Mouse (Mus musculus): ENCODE data around the gene Fbxw20. TPM values are rescaled to one million over a fixed set of nuclear protein-coding genes. Genes with fewer than 3 reads are reported as not detected.
"Not testable (repeated sequence)": the region's sequence is repeated elsewhere in the genome, so short reads cannot be mapped to it uniquely, and the experiment has no call there.

Gene Fbxw20
- not detected in 2 replicates for polyA plus RNA-seq (2015; fragmentation: Nextera tagmentation; extraction: Ambion mirVana)

DNA sequence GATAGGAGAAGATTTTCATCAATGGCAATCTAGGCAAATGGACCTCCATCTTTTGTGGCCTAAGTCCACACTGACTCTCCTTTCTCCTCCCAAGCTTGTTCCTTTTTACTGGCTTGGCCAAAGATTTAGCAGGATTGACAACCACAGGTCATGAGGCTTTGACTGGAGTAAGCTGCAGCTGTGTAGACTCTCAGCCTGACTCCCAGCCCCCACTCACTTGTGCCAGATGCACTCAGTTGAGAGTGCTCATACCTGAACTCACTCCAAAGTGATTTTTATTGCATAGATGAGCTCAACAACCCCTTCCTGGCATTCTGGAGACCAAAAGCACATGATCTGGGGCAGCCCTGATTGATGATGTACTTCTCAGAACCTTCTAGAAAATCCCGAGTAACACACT is at the start of gene Fbxw20:
Gene Fbxw20, minus strand, starts transcription at position 101 of the 400 bp plus-strand sequence.
- Histone ChIP-seq H3K9ac (replicated peaks) (no peak within 1 kb of the TSS), H3K27ac (ENCODE audit: low read depth) (no peak within 1 kb of the TSS), H3K9me3 (ENCODE audit: low read length) (no peaks in the 10 kb centered on the region), H3K4me2 (ENCODE audit: low read depth, low read length) (no peak within 1 kb of the TSS), H3K4me1 (ENCODE audit: insufficient read depth) (no peaks in the 10 kb centered on the region), H3K36me3 (replicated peaks; ENCODE audit: insufficient read depth, low read length) (no peaks in the 10 kb centered on the region), H3K4me3 (ENCODE audit: low read depth, low read length) (no peak within 1 kb of the TSS), H3K27me3 (ENCODE audit: insufficient read depth, low read length) (no peaks in the 10 kb centered on the region)
- ATAC-seq (no peak), DNase-seq (no peak)
- no peak for TF ChIP-seq EP300 (IDR thresholded peaks at IDR 0.05; ENCODE audit: low read depth)
- 82% methylated on average over 1 of the region's 1 CpGs for WGBS (ENCODE audit: insufficient replicate concordance)

DNA sequence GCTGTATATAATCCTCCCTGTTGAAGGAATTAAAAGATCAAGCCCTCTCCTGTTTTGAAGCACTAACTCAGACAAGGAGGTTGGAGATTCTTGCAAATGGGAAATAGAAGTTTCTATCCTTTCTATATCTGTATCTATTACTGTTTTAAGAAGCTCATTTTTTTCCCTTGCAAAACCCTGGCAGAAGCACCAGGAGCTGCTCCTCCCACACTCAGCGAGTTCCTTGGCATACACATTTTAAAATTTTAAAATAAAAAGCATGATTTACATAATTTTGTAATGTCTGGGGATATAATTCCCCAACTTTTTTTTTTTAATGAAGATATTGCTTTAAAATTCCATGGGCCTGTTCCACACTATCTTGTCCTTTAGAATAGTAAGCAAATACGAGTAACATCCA is 28.5 kb upstream of the Fbxw20 start:
- ATAC-seq = no peak
- Histone ChIP-seq H3K9ac (replicated peaks) (no peak overlapping the region), H3K9me3 (ENCODE audit: low read length) (peaks cover 4% of the 10 kb centered on the region), H3K27ac (ENCODE audit: low read depth) (no peak overlapping the region), H3K36me3 (replicated peaks; ENCODE audit: insufficient read depth, low read length) (no peaks in the 10 kb centered on the region), H3K4me3 (ENCODE audit: low read depth, low read length) (no peak overlapping the region), H3K4me1 (ENCODE audit: insufficient read depth) (no peaks in the 10 kb centered on the region), H3K4me2 (ENCODE audit: low read depth, low read length) (no peak overlapping the region), H3K27me3 (ENCODE audit: insufficient read depth, low read length) (no peaks in the 10 kb centered on the region)
- no peak for DNase-seq
- WGBS (ENCODE audit: insufficient replicate concordance) = 58% methylated on average over 2 of the region's 2 CpGs
- TF ChIP-seq CTCF (IDR thresholded peaks at IDR 0.05; ENCODE audit: low read depth) (no peak), EP300 (IDR thresholded peaks at IDR 0.05; ENCODE audit: low read depth) (no peak)

DNA sequence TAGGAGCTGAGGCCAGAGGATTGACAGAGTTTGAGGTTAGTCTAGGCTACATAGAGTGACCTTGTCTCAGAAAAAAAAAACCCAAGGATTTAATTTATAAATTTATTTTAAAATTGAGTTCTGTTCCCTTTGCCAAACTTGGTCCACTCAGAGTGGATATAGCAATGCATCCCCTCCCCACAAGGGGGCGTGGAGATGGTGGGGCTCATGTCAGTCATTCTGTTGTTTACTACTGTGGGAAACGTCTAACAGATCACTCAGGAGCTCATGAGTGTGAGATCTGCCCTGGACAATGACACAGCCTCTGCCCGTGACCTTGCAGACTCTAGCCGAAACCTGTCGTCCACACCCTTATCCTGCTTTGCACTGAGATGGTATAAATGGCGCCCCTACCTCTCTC is 16.1 kb downstream of the Fbxw20 start:
- no peaks in the 10 kb centered on the region for H3K27me3 ChIP-seq (ENCODE audit: insufficient read depth, low read length)
- H3K4me1 ChIP-seq (ENCODE audit: insufficient read depth) = no peaks in the 10 kb centered on the region
- H3K4me2 ChIP-seq (ENCODE audit: low read depth, low read length) = no peak overlapping the region
- H3K27ac ChIP-seq (ENCODE audit: low read depth) = no peak overlapping the region
- H3K9ac ChIP-seq (replicated peaks) = no peak overlapping the region
- no peaks in the 10 kb centered on the region for H3K9me3 ChIP-seq (ENCODE audit: low read length)
- no peak for ATAC-seq
- WGBS (ENCODE audit: insufficient replicate concordance) = 55% methylated on average over 6 of the region's 6 CpGs
- H3K4me3 ChIP-seq (ENCODE audit: low read depth, low read length) = no peak overlapping the region
- peak; percentile 15 for DNase-seq
- no peak for TF ChIP-seq EP300 (IDR thresholded peaks at IDR 0.05; ENCODE audit: low read depth)
- TF ChIP-seq CTCF (IDR thresholded peaks at IDR 0.05; ENCODE audit: low read depth) = peak; percentile 38; the same call in 1 of the 2 replicates
- H3K36me3 ChIP-seq (replicated peaks; ENCODE audit: insufficient read depth, low read length) = no peaks in the 10 kb centered on the region

DNA sequence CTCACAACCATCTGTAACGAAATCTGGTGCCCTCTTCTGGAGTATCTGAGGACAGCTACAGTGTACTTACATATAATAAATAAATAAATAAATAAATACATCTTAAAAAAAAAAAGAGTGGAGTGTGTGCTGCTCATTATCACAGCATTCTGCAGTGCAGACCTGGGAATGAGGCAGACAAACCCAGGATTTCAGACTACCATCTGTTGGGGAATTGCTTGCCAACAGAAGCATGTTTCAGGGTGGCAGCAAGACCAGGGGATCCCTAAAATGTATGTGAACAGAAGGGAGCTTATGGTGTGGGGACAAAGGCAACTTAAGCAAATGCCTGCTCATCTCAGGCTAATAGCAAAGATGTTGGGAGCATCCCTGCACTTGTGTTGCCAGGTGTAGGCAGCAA is 33.2 kb downstream of the Fbxw20 start:
- H3K9ac ChIP-seq (replicated peaks) = not testable (repeated sequence)
- 43% methylated on average over 1 of the region's 1 CpGs for WGBS (ENCODE audit: insufficient replicate concordance)

DNA sequence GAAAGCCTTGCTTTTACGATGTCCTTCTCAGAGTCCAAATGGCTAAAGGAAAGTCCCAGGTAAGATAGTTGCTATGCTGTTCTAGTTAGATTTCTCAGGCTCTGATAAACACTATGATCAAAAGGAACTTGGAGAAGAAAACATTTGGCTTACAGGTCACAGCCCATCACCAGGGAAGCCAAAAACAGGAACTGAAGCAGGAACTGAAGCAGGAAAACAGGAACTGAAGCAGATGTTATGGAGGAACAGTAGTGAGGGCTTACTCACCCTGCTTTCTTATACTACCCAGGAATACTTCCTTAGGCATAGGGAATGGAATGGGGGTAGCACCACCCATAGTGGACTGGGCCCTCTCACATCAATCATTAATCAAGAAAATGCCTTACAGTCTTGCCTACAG is 34.2 kb downstream of the Fbxw20 start:
- DNase-seq = no peak
- H3K36me3 ChIP-seq (replicated peaks; ENCODE audit: insufficient read depth, low read length) = no peaks in the 10 kb centered on the region
- no peak overlapping the region for H3K4me3 ChIP-seq (ENCODE audit: low read depth, low read length)
- WGBS (ENCODE audit: insufficient replicate concordance) = 81% methylated on average over 1 of the region's 1 CpGs
- no peaks in the 10 kb centered on the region for H3K27me3 ChIP-seq (ENCODE audit: insufficient read depth, low read length)
- H3K9ac ChIP-seq (replicated peaks) = no peak overlapping the region
- H3K27ac ChIP-seq (ENCODE audit: low read depth) = no peak overlapping the region
- TF ChIP-seq EP300 (IDR thresholded peaks at IDR 0.05; ENCODE audit: low read depth) (no peak), CTCF (IDR thresholded peaks at IDR 0.05; ENCODE audit: low read depth) (no peak)
- no peaks in the 10 kb centered on the region for H3K4me1 ChIP-seq (ENCODE audit: insufficient read depth)
- no peak for ATAC-seq
- H3K4me2 ChIP-seq (ENCODE audit: low read depth, low read length) = no peak overlapping the region
- H3K9me3 ChIP-seq (ENCODE audit: low read length) = no peaks in the 10 kb centered on the region

More for the DNA sequence above, 33.2 kb downstream of the Fbxw20 start:
- not testable (repeated sequence) for H3K36me3 ChIP-seq (replicated peaks; ENCODE audit: insufficient read depth, low read length); DNase-seq; H3K4me1 ChIP-seq (ENCODE audit: insufficient read depth); H3K27ac ChIP-seq (ENCODE audit: low read depth); H3K4me3 ChIP-seq (ENCODE audit: low read depth, low read length); H3K27me3 ChIP-seq (ENCODE audit: insufficient read depth, low read length); ATAC-seq; H3K4me2 ChIP-seq (ENCODE audit: low read depth, low read length); H3K9me3 ChIP-seq (ENCODE audit: low read length)

DNA sequence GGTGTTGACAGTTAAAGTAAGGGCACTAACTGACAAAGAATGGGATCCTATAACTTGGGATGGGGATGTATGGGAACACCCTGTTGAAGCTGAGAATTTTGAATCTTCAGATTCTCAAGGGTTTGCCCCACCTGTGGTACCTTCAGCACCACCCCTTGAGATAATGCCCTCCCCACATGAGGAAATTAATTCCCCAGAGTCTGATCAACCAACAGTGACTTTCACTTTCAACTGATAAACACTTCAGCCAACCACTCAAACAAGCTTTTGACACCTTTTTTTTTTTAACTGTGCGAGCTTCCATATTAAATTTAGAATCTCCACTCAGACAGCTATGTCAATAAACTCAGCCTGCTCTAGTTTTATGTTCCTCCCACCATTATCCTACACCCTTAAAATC is 35.2 kb downstream of the Fbxw20 start:
- 67% methylated on average over 1 of the region's 1 CpGs for WGBS (ENCODE audit: insufficient replicate concordance)

DNA sequence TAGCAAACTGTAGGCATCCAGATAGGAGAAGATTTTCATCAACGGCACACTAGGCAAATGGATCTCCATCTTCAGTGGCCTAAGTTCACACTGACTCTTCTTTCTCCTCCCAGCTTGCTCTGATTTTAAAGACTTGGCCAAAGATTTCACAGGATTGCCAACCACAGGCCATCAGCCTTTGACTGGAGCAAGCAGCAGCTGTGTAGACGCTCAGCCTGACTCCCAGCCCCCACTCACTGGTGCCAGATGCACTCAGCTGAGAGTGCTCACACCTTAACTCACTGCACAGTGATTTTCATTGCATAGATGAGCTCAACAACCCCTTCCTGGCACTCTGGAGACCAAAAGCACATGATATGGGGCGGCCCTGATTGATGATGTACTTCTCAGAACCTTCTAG is 38.7 kb downstream of the Fbxw20 start, which contains the start of gene Fbxw13:
Gene Fbxw13, minus strand, starts transcription at position 101 of the 400 bp plus-strand sequence.
- not testable (repeated sequence) for H3K27ac ChIP-seq (ENCODE audit: low read depth); H3K36me3 ChIP-seq (replicated peaks; ENCODE audit: insufficient read depth, low read length); DNase-seq; H3K9ac ChIP-seq (replicated peaks); H3K4me3 ChIP-seq (ENCODE audit: low read depth, low read length); H3K9me3 ChIP-seq (ENCODE audit: low read length); H3K4me2 ChIP-seq (ENCODE audit: low read depth, low read length); ATAC-seq; H3K27me3 ChIP-seq (ENCODE audit: insufficient read depth, low read length); H3K4me1 ChIP-seq (ENCODE audit: insufficient read depth)
- WGBS (ENCODE audit: insufficient replicate concordance) = 74% methylated on average over 3 of the region's 3 CpGs

More for the DNA sequence above, 35.2 kb downstream of the Fbxw20 start:
- H3K9ac ChIP-seq (replicated peaks) = no peak overlapping the region
- H3K4me1 ChIP-seq (ENCODE audit: insufficient read depth) = no peaks in the 10 kb centered on the region
- TF ChIP-seq CTCF (IDR thresholded peaks at IDR 0.05; ENCODE audit: low read depth) (no peak), EP300 (IDR thresholded peaks at IDR 0.05; ENCODE audit: low read depth) (no peak)
- DNase-seq = no peak
- no peaks in the 10 kb centered on the region for H3K9me3 ChIP-seq (ENCODE audit: low read length)
- no peak overlapping the region for H3K4me3 ChIP-seq (ENCODE audit: low read depth, low read length)
- no peak for ATAC-seq
- H3K4me2 ChIP-seq (ENCODE audit: low read depth, low read length) = no peak overlapping the region
- no peak overlapping the region for H3K27ac ChIP-seq (ENCODE audit: low read depth)
- no peaks in the 10 kb centered on the region for H3K27me3 ChIP-seq (ENCODE audit: insufficient read depth, low read length)
- H3K36me3 ChIP-seq (replicated peaks; ENCODE audit: insufficient read depth, low read length) = no peaks in the 10 kb centered on the region

Data from liver, postnatal 0 days (tissue).